Mouse (Mus musculus) spleen, adult 2 months (tissue): ENCODE measurements around the gene Psmd12.

Experiments used
- CTCF ChIP-seq: fragments of 200-500 bp; IDR thresholded peaks from 2 replicates; pipeline ENCODE4 v1.5.1; 2011; ENCODE audit warnings: mild to moderate bottlenecking, inconsistent platforms; ENCODE audit not compliant: insufficient read depth, insufficient read length, insufficient replicate concordance; ENCODE audit errors: extremely low read depth
- POLR2A ChIP-seq: fragments of 200-500 bp; IDR thresholded peaks from 2 replicates; pipeline ENCODE4 v1.6.1; 2011; ENCODE audit warnings: low read depth, low read length, inconsistent platforms

DNA sequence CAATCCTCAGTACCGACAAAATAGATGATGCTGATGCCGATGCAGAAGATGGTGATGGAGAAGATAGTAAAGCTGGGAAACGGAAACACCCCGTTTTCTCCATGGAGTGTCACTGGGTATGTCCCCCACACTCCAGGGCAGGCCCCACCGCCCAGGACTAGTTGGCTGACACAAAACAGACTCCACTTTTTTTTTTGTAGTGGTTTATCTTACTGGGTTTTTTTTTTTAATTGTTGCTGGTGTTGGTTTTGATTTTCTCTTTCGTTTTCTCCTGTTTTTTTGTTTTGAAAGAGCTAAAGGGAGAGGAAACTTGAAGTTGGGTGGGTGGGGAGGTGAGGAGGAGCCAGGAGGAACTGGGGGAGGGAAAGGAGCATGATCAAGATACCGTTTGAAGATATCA, 27.2 kb upstream of the Psmd12 start:
- no peak for TF ChIP-seq POLR2A
- no peak for TF ChIP-seq CTCF
